Mouse (Mus musculus): ENCODE measurements around the gene Fuca2.
"Not testable (repeated sequence)": the region's sequence is repeated elsewhere in the genome, so short reads cannot be mapped to it uniquely, and the experiment has no call there.

Fuca2 gene

GRCm38 (mm10) chr10:13499331-13499730 lies at the start of gene Fuca2:
Fuca2 (plus strand) TSS chr10:13499540.
- DNase-seq (ENCODE audit: low read depth in 1 of 2, low spot score in 2 of 2), result peak; percentile 11 to 16

DNA sequence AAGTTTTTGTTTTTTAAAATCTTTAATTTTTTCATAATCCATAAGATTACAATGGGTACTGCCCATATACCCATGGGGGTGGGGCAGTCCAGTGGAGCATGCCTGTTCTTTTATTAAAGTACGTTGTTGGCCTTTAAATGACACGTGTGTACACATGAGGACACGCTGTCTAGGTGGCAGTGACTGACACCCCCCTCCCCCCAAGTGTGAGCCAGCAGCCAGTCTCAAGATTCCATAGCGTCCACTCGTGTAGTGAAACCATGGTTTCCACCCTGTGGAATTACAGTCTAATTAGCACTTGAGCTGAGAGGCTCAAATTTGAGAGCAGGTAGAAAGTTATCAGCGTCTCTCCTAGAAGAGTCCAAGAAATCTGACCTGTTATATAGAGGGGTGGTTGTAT lies 47.7 kb upstream of the Fuca2 start:
- DNase-seq (ENCODE audit: low read depth in 1 of 2, low spot score in 2 of 2), result no peak

DNA sequence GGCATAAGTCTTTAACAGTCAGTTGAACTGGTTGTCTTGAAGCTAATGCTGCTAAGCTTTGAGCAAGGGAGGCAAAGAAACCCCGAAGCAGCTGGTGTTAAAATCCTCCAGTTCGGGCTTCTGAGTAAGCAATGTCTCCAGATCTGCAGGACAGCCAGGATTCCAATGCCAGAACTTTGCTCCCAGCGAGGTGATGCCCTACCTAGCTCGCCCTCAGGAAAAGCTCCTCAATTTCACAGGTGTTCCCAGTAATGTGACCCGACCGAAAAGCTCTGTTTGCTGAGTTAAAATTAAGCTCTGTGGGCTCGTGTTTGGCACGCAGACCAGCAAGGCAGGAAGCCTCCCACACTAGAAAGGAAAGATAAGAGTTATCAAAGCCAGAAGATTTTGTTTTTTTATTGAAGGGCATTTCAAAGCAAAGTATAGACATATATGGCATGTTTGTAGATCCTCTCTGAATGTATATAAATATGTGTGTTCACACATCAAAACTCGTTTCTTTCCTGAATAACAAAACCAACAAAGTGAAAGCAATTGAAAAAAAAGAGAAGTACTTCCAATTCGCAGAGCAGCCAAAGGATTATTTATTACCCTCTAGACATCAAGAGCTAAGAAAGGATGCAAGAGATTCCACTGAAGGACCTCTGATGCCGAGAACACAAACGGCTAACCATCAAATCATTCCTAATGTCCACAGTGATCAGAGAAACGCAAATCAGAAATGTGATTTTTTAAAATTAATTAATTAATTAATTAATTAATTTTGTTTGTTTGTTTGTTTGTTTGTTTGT lies 45.9 kb upstream of the Fuca2 start:
- DNase-seq (ENCODE audit: low read depth in 1 of 2, low spot score in 2 of 2), result no peak

DNA sequence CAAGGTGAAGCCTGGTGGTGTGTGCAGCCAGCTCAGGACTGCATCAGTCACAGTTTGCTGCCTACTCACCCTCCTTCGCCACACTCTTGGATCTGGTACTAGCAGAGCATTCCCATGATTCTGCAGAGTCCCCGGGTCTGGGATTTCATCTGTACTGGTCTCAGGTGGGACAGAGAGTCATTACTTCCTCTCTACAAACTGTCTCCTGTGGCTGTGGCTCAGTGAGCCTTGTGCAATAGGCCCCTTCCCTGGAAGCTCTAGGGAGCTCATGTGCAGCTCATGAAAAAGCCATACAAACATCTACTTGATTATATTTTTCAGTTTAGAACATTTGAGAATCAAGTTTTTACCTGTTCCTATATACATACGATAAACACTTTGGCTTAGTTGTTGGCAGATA lies 35.0 kb upstream of the Fuca2 start:
- not testable (repeated sequence) for DNase-seq (ENCODE audit: low read depth in 1 of 2, low spot score in 2 of 2)

GRCm38 (mm10) chr10:13466925-13467324 lies 32.4 kb upstream of the Fuca2 start:
- no peak for DNase-seq (ENCODE audit: low read depth in 1 of 2, low spot score in 2 of 2)

GRCm38 (mm10) chr10:13468025-13468529 lies 31.3 kb upstream of the Fuca2 start:
- not testable (repeated sequence) for DNase-seq (ENCODE audit: low read depth in 1 of 2, low spot score in 2 of 2)

DNA sequence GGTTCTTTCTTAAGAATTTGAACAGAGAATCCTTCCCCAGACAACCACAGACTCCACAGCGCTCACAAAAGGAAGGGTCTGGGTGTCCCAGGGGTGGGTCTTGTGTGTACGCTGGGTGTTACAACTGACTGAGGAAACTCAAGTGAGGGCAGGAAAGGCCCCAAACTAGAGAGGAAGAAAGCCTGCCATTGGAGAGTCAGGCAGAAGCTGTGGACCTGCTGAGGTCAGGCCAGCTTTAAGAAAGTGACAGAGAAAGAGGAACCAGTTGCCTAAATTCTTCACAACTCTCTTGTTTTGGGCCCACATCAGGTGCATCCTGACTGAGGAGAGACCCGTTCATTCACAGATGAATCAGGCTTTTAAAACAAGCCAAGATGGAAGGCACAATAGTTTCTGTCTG lies 29.1 kb upstream of the Fuca2 start:
- DNase-seq (ENCODE audit: low read depth in 1 of 2, low spot score in 2 of 2), result peak in 1 of 2 experiments; percentile 4

GRCm38 (mm10) chr10:13473287-13473832 lies 26.0 kb upstream of the Fuca2 start:
- no peak for DNase-seq (ENCODE audit: low read depth in 1 of 2, low spot score in 2 of 2)

GRCm38 (mm10) chr10:13473833-13474567 lies 25.3 kb upstream of the Fuca2 start, which contains the start of gene Phactr2:
Phactr2 (minus strand) TSS chr10:13474412.
- DNase-seq (ENCODE audit: low read depth in 1 of 2, low spot score in 2 of 2), result peak in 1 of 2 experiments; percentile 40

GRCm38 (mm10) chr10:13474568-13474955 lies 24.8 kb upstream of the Fuca2 start:
- no peak for DNase-seq (ENCODE audit: low read depth in 1 of 2, low spot score in 2 of 2)

DNA sequence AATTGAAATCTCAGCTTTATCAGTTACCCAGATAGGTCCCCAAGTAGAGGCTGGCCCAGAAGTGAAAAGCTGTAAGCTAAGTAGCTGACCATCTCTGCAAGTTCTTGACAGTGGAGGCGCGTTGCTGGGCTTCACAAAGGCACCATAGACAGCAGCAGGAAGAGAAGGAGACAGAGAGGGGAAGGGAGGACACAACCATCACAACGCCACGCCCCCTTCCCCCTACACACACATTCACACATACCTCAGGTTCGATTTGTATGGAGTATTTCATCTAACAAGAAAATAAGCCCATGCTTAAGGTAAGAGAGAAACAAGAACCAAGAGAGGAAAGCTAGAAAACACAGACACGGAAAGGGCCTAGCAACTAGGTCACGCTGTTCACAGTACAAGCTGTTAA lies 24.2 kb upstream of the Fuca2 start:
- no peak for DNase-seq (ENCODE audit: low read depth in 1 of 2, low spot score in 2 of 2)

DNA sequence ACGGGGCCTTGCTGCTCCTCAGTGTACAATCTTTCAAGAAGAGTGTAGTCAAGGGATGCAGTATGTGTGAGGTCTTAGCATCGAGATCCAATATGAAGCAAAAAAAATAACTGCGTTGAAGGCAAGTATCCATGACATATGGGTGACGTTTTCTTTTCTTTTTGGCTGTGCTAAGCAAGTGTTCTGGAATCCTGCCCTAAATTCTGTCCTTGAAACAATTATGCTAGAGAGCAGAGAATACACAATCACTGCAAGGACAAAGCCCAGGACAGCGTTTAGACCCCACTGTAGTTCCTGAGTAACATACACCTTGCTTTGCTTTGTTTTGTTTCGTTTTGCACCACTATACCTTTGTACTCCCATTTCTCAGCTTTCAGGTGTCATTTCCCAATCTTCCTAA lies 20.0 kb upstream of the Fuca2 start:
- DNase-seq (ENCODE audit: low read depth in 1 of 2, low spot score in 2 of 2), result no peak

GRCm38 (mm10) chr10:13485958-13486357 lies 13.4 kb upstream of the Fuca2 start:
- DNase-seq (ENCODE audit: low read depth in 1 of 2, low spot score in 2 of 2), result no peak

- no peak for DNase-seq (ENCODE audit: low read depth in 1 of 2, low spot score in 2 of 2)
These were observed 9.7 kb upstream of the Fuca2 start for GRCm38 (mm10) chr10:13489671-13490070.

DNA sequence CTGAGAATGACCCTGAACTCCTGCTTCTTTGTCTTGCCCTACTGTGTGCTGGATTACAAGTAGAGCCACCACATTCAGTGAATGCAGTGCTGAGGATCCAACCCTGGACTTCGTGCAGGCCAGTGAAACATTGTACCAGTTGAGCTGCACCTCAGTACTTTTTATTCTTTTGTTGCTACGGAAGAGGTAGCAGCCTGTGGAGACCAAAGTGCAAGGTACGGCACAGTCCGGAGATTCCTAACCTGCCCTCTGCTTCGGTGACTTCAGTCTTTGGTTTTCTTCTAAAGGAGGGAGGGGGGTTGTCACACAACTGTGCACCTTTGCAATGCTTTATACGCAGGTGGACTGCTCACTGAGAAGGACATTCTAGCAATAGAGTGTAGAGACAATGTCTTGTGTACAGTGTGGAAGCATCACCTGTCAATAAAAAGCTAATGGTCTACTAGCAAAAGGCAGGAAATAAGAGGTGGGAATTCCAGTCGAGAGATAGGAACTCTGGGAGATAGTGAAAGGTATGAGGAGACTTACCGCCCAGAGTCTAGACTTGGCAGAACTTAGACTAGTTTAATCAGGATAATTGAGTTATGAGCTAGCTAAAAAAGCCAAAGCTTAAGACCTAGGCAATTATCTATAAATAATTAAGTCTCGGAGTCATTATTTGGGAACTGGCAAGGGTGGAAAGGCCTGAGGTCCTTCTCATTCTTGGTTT lies 5.2 kb upstream of the Fuca2 start:
- no peak for DNase-seq (ENCODE audit: low read depth in 1 of 2, low spot score in 2 of 2)

GRCm38 (mm10) chr10:13496315-13496714 lies 3.0 kb upstream of the Fuca2 start:
- no peak for DNase-seq (ENCODE audit: low read depth in 1 of 2, low spot score in 2 of 2)

GRCm38 (mm10) chr10:13500473-13500872 lies 1.1 kb downstream of the Fuca2 start:
- peak in 1 of 2 experiments; percentile 38 for DNase-seq (ENCODE audit: low read depth in 1 of 2, low spot score in 2 of 2)

DNA sequence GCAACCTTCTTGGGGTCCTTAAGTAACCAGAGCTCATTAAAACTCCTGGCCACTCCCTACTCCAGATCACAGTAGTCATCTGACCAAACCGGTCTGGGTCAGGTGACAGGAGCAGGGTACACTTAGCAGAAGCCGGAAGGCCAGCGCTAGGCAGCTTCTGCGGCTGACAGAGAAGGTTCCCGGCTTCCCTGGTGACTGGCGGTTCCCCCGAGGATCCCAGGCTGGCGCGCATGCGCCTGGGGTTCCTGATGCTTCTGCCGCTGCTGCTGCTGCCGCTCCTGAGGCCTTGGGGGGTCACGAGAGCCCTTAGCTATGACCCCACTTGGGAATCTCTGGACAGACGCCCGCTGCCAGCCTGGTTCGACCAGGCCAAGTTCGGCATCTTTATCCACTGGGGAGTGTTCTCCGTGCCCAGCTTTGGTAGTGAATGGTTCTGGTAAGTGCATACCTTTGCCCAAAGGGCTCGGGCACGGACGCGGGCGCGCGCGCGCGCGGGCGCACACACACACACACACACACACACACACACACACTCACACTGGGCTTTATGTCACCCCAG lies 1.7 kb downstream of the Fuca2 start:
- peak; percentile 85 to 86 for DNase-seq (ENCODE audit: low read depth in 1 of 2, low spot score in 2 of 2)

- DNase-seq (ENCODE audit: low read depth in 1 of 2, low spot score in 2 of 2), result not testable (repeated sequence)
These were observed 2.2 kb downstream of the Fuca2 start for GRCm38 (mm10) chr10:13501533-13501932.

DNA sequence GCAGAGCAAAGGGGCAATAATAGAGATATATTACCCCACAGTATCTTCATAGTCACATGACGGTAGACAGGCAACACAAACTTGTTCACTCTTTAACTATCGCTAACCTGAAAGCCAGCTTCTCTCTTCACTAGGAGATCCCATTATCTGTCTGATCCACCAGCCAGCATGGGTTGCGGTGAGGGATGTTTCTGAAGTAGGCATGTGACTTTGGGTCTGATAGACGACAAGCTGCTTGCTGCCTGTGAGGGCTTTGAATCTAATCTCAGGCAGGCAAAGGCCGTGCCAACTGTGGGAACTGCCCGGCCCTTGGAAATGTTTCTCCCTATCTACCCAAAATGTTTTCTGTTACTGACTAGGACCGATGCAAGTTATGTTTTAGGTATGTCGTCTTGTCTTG lies 3.0 kb downstream of the Fuca2 start:
- DNase-seq (ENCODE audit: low read depth in 1 of 2, low spot score in 2 of 2), result no peak

GRCm38 (mm10) chr10:13521857-13522256 lies 22.5 kb downstream of the Fuca2 start:
- DNase-seq (ENCODE audit: low read depth in 1 of 2, low spot score in 2 of 2), result no peak

All from monocyte, adult 2 months (primary cell).